Mouse (Mus musculus) E14TG2a.4 (cell line): ENCODE data around the gene Cacna1g.

ENCODE experiments used
- H3K27me3 ChIP-seq: 2 replicates; pipeline ENCODE4 v1.6.1; 2014; ENCODE audit warnings: low read length, control low read depth; ENCODE audit not compliant: insufficient read depth
- H3K36me3 ChIP-seq: 2 replicates; pipeline ENCODE4 v1.6.1; 2014; ENCODE audit warnings: low read length, control low read depth; ENCODE audit not compliant: insufficient read depth
- H3K4me1 ChIP-seq: replicated peaks from 2 replicates; pipeline ENCODE4 v1.6.1; 2014; ENCODE audit warnings: low read depth, low read length, control low read depth
- H3K4me3 ChIP-seq: replicated peaks from 2 replicates; pipeline ENCODE4 v1.5.1; 2014; ENCODE audit warnings: mild to moderate bottlenecking, low read length
- H3K9me3 ChIP-seq: 2 replicates; pipeline ENCODE4 v1.6.1; 2014; ENCODE audit warnings: low read length, control low read depth
- CTCF ChIP-seq: conservative IDR thresholded peaks from 2 replicates; pipeline ENCODE4 v1.5.1; 2014; ENCODE audit warnings: low read length
- NANOG ChIP-seq: IDR thresholded peaks from 2 replicates; pipeline ENCODE4 v1.6.1; 2014; ENCODE audit warnings: borderline replicate concordance, low read length, mixed read lengths
- POU5F1 ChIP-seq: IDR thresholded peaks from 2 replicates; pipeline ENCODE4 v1.6.1; 2014; ENCODE audit warnings: low read length, borderline replicate concordance

The Cacna1g gene

DNA sequence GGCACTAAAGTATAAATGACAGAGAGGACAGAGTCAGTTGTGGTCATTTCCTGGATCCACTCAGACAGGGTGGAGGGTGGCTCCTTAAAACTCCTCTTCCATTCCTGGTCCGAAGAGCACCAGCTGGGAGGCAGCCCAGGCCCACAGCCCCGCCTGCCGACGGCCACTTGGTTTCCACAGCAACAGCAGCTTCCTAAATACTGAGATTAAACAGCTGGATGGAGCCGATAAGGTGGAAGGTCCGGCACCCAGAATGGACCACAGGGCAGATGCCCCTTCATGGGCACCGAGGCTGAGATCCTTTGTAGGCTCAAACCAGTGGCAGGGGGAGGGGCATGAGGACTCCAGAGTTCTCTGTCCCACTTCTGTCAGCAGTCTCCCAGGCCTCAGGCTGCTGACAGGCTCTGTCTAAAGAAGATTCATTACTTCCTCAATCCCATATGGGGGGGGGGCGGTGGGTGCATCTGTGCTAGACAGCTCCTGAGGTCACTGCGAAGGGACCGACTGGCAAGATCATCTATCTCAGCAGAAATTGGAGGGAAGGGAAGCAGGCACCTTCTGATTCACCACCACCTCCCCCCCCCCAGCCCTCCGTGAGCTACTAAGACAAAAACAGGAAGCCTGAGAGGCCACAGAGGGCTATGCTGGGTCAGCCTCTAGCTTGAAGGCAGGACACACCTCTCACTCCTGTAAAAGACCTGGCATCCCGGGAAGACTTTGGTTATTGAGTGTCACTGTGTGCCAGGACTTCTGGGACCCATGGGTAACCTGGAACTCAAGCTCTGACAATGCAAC lies 87.8 kb downstream of the Cacna1g start:
- Histone ChIP-seq H3K36me3 (no peaks in the 10 kb centered on the region), H3K9me3 (no peaks in the 10 kb centered on the region), H3K27me3 (peaks cover 21% of the 10 kb centered on the region), H3K4me1 (no peaks in the 10 kb centered on the region), H3K4me3 (no peak overlapping the region)
- TF ChIP-seq NANOG (no peak), CTCF (no peak), POU5F1 (no peak)

DNA sequence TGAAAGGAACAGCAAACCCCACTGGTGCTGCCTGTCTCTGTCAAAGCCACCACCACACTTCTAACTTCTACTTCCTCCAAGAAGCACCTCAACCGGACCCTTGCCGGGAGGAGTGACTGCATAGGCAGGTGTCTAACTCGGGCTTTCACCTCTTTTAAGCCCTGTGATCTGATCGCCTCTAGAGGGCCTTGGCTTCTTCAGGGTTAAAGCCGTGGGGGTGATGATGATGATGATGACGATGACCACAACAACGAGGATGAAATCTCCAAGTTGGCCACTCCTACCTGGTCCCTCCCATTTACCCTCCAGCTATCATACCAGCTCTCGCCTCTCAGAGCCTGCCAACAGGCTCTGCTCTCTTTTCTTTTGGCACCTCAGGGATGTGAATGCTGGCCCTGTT lies 94.3 kb downstream of the Cacna1g start:
- no peaks in the 10 kb centered on the region for H3K9me3 ChIP-seq
- no peaks in the 10 kb centered on the region for H3K36me3 ChIP-seq
- H3K27me3 ChIP-seq, result peaks cover 13% of the 10 kb centered on the region; the same call in 1 of the 2 replicates
- no peaks in the 10 kb centered on the region for H3K4me1 ChIP-seq
- no peak for TF ChIP-seq CTCF
- TF ChIP-seq POU5F1, result no peak
- no peak for TF ChIP-seq NANOG
- no peak overlapping the region for H3K4me3 ChIP-seq

DNA sequence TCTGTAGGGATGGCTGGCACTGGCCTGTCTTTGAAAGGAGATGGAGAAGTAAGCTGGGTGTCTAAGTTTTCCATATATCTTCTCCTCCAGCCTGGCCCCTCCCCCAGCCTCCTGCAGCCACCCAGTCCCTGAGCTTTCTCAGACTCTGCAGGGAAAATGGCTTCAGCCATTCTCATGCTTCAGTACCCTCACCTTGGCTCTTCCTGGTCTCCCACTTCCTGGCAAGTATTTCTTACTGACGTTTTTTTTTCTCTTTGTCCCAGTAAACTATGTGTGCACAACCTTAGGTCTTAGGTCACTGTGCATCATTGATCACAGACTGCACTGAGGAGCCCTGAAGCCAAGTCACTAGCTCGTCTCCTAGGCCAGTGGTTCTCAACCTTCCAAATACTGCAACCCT lies 94.9 kb downstream of the Cacna1g start:
- H3K4me1 ChIP-seq, result no peaks in the 10 kb centered on the region
- no peak overlapping the region for H3K4me3 ChIP-seq
- H3K36me3 ChIP-seq, result no peaks in the 10 kb centered on the region
- H3K27me3 ChIP-seq, result peaks cover 16% of the 10 kb centered on the region
- no peaks in the 10 kb centered on the region for H3K9me3 ChIP-seq
- TF ChIP-seq POU5F1 (no peak), NANOG (no peak), CTCF (no peak)

DNA sequence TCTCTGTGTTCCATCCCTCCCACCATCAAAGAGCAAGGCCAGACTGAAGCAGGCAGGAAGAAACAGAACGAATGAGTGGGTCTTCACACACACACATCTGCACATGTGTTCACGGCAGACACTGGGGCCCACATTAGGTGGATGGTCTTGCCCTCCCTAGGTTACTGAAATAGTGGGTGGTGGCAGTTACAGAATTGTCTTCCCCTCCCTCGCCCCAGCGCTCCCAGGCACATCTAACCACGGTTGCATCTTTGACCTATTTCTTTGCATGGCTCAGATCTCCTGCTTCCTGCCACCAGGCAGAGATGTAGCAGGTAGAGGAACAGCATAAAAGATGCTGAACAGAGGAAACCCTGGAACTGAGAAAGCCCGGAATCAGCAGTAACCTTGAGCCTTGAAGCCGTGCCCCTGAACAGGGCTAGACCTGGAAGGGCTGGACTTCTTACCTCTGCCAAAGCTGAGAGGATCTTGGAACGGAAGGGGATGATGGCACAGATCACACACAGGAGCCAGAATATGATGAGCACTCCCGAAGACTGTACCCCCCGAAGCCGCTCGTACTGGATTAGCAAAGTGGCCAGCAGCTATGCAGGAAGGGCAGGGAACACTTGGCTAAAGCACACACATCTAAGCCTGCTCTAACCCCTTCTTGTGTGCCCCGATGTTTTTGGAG lies 99.6 kb downstream of the Cacna1g start:
- Histone ChIP-seq H3K36me3 (no peaks in the 10 kb centered on the region), H3K9me3 (no peaks in the 10 kb centered on the region), H3K27me3 (peaks cover 49% of the 10 kb centered on the region), H3K4me1 (no peaks in the 10 kb centered on the region; the same call in 1 of the 2 replicates), H3K4me3 (no peak overlapping the region)
- no peak for TF ChIP-seq NANOG
- no peak for TF ChIP-seq POU5F1
- TF ChIP-seq CTCF, result no peak

DNA sequence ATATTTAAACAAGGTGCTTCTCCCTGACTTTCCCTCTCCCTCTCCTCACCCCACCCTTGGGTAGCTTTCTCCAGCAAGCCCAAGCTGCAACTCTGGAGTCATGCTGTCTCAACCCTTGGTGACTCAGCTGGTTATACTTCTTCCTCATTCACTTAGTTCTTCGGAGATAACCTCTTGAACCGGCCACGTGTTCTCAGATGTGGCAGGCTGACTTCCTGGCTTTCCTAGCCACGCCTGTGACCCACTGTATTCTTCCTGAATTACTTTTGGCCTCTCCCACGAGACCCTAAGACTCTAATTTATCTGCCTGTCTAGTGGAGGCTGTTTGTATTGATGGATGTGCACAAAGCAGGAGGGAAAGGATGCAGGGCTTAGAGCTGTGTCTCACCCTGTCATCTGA lies 103.2 kb downstream of the Cacna1g start:
- H3K4me3 ChIP-seq, result no peak overlapping the region
- H3K4me1 ChIP-seq, result no peaks in the 10 kb centered on the region; the same call in 1 of the 2 replicates
- no peaks in the 10 kb centered on the region for H3K9me3 ChIP-seq
- peaks cover 62% of the 10 kb centered on the region for H3K27me3 ChIP-seq
- TF ChIP-seq NANOG (no peak), POU5F1 (no peak), CTCF (no peak)
- no peaks in the 10 kb centered on the region for H3K36me3 ChIP-seq

DNA sequence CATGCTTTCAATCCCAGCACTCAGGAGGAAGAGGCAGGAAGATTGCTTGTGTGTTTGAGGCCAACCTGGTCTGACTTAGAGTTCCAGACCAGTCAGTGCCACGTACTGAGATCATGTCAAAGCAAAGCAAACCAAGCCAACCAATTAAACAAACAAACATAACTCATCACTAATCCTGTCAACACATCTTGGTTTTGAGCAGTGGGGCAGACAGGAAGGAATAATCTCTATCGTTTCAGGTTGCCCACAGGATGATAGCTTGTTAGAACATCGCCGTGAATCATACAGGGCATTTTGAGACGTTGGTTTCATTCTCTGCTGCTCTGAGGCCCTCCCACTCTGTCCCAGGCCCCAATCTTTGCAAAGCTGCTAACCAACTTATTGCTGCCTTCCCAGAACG lies 104.0 kb downstream of the Cacna1g start:
- Histone ChIP-seq H3K27me3 (peaks cover 62% of the 10 kb centered on the region), H3K36me3 (no peaks in the 10 kb centered on the region), H3K4me3 (no peak overlapping the region), H3K4me1 (no peaks in the 10 kb centered on the region; the same call in 1 of the 2 replicates), H3K9me3 (no peaks in the 10 kb centered on the region)
- TF ChIP-seq CTCF, result no peak
- TF ChIP-seq NANOG, result no peak

DNA sequence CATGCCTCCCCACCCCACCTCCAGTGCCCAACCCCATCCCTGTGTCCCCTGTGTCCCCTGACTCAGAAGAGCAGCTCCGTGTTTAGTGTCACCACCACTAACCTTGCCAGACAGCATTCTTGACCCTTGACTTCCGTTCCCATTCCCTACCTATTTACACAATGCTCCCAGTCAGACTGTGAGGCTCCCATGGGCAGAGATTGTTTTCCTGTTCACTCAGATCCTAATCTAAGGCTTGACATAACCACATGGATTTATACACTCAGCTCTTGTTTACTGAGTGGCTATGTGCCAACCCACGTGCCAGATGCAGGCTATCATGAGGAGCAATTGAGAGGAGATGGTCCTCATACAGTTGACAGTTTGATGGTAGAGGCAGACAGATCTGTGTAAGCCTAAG lies 108.7 kb downstream of the Cacna1g start:
- no peaks in the 10 kb centered on the region; the same call in 1 of the 2 replicates for H3K4me1 ChIP-seq
- no peaks in the 10 kb centered on the region for H3K9me3 ChIP-seq
- H3K36me3 ChIP-seq, result no peaks in the 10 kb centered on the region
- no peak overlapping the region for H3K4me3 ChIP-seq
- H3K27me3 ChIP-seq, result peaks cover 39% of the 10 kb centered on the region
- TF ChIP-seq NANOG, result no peak
- TF ChIP-seq CTCF, result no peak
- no peak for TF ChIP-seq POU5F1

DNA sequence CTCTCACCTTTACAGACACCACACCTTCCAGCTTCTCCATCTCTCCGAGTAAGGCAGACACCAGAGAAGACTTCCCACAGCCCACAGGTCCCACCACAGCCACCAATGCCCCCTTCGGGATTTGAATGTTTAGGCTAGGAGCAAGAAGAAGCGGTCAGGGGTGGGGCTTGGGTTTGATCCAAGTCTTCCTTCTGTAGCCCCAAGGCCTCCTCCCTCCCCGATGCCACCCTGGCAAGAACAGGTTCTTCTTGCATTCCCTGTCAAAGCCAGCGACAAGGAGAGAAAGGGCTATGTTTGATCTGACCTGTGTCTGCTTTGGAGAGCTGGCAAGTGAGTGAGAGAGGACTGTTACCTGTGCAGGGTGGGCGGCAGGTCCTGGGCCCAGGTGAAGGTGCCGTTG lies 110.3 kb downstream of the Cacna1g start:
- H3K9me3 ChIP-seq, result no peaks in the 10 kb centered on the region
- H3K36me3 ChIP-seq, result no peaks in the 10 kb centered on the region
- H3K27me3 ChIP-seq, result peaks cover 38% of the 10 kb centered on the region
- H3K4me3 ChIP-seq, result no peak overlapping the region
- peaks cover 4% of the 10 kb centered on the region for H3K4me1 ChIP-seq
- TF ChIP-seq NANOG, result no peak
- TF ChIP-seq CTCF, result no peak
- no peak for TF ChIP-seq POU5F1

DNA sequence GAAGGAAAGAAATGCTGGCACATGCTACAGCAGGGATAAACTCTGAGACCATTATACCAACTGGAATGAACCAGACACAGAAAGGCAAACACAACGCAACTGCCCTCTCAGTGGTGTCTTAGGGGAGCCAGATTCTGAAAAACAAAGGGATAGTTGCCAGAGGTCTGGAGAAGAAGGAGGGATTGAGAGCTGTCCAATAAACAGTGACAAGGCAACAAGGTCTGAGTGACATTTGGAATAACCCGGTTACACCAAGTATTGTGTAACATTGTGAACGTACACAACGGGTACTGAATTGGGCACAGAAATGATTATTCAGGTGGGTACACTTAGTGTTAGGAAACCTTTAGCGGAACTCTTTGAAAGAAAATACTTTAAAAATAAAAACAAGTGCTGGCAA lies 111.9 kb downstream of the Cacna1g start:
- Histone ChIP-seq H3K4me1 (peaks cover 6% of the 10 kb centered on the region), H3K36me3 (no peaks in the 10 kb centered on the region), H3K27me3 (peaks cover 32% of the 10 kb centered on the region), H3K9me3 (no peaks in the 10 kb centered on the region), H3K4me3 (no peak overlapping the region)
- TF ChIP-seq CTCF, result no peak
- TF ChIP-seq NANOG, result no peak
- no peak for TF ChIP-seq POU5F1
